Mouse (Mus musculus): ENCODE measurements around the gene Tank. TPM values are rescaled to one million over a fixed set of nuclear protein-coding genes. Genes with fewer than 3 reads are reported as not detected.

Tank gene
- polyA plus RNA-seq, 1 experiment from 2014 or later: 36.6 TPM

GRCm38 (mm10) chr2:61603461-61603860, 25.1 kb downstream of the Tank start:
- H3K4me1 ChIP-seq (ENCODE audit: control insufficient read depth, insufficient read depth, low read length): no peaks in the 10 kb centered on the region
- WGBS: 79% methylated on average over 3 of the region's 3 CpGs
- ATAC-seq (ENCODE audit: insufficient number of reproducible peaks, insufficient read depth, low FRiP score, low read depth): no peak

GRCm38 (mm10) chr2:61606942-61607341, 28.6 kb downstream of the Tank start:
- WGBS: 94% methylated on average over 1 of the region's 1 CpGs
- Histone ChIP-seq H3K4me3 (ENCODE audit: low read depth, low read length) (no peak overlapping the region), H3K27ac (ENCODE audit: low read length) (no peak overlapping the region), H3K9me3 (ENCODE audit: control insufficient read depth, low read depth, low read length) (no peaks in the 10 kb centered on the region), H3K27me3 (ENCODE audit: control insufficient read depth, insufficient read depth, low read length) (no peaks in the 10 kb centered on the region), H3K36me3 (ENCODE audit: control insufficient read depth, insufficient read depth, low read length) (no peaks in the 10 kb centered on the region), H3K4me1 (ENCODE audit: control insufficient read depth, insufficient read depth, low read length) (no peaks in the 10 kb centered on the region), H3K4me2 (replicated peaks; ENCODE audit: low read depth, low read length) (no peak overlapping the region), H3K9ac (replicated peaks; ENCODE audit: low read depth, low read length) (no peak overlapping the region)
- ATAC-seq (ENCODE audit: insufficient number of reproducible peaks, insufficient read depth, low FRiP score, low read depth): no peak

More at GRCm38 (mm10) chr2:61603461-61603860, 25.1 kb downstream of the Tank start:
- Histone ChIP-seq H3K27ac (ENCODE audit: low read length) (no peak overlapping the region), H3K9ac (replicated peaks; ENCODE audit: low read depth, low read length) (no peak overlapping the region), H3K4me2 (replicated peaks; ENCODE audit: low read depth, low read length) (no peak overlapping the region), H3K36me3 (ENCODE audit: control insufficient read depth, insufficient read depth, low read length) (no peaks in the 10 kb centered on the region), H3K27me3 (ENCODE audit: control insufficient read depth, insufficient read depth, low read length) (no peaks in the 10 kb centered on the region), H3K4me3 (ENCODE audit: low read depth, low read length) (no peak overlapping the region), H3K9me3 (ENCODE audit: control insufficient read depth, low read depth, low read length) (no peaks in the 10 kb centered on the region)

- Histone ChIP-seq H3K9ac (replicated peaks; ENCODE audit: low read depth, low read length) (no peak overlapping the region), H3K4me2 (replicated peaks; ENCODE audit: low read depth, low read length) (no peak overlapping the region), H3K27ac (ENCODE audit: low read length) (no peak overlapping the region)
Observed at GRCm38 (mm10) chr2:61623996-61624395, 45.6 kb downstream of the Tank start.

GRCm38 (mm10) chr2:61630864-61631555, 52.6 kb downstream of the Tank start:
- Histone ChIP-seq H3K27me3 (ENCODE audit: control insufficient read depth, insufficient read depth, low read length) (no peaks in the 10 kb centered on the region), H3K9me3 (ENCODE audit: control insufficient read depth, low read depth, low read length) (no peaks in the 10 kb centered on the region), H3K27ac (ENCODE audit: low read length) (no peak overlapping the region), H3K36me3 (ENCODE audit: control insufficient read depth, insufficient read depth, low read length) (peaks cover 7% of the 10 kb centered on the region), H3K4me2 (replicated peaks; ENCODE audit: low read depth, low read length) (no peak overlapping the region), H3K4me1 (ENCODE audit: control insufficient read depth, insufficient read depth, low read length) (no peaks in the 10 kb centered on the region), H3K4me3 (ENCODE audit: low read depth, low read length) (no peak overlapping the region), H3K9ac (replicated peaks; ENCODE audit: low read depth, low read length) (no peak overlapping the region)
- no peak for ATAC-seq (ENCODE audit: insufficient number of reproducible peaks, insufficient read depth, low FRiP score, low read depth)
- 85% methylated on average over 3 of the region's 3 CpGs for WGBS

More at GRCm38 (mm10) chr2:61623996-61624395, 45.6 kb downstream of the Tank start:
- Histone ChIP-seq H3K27me3 (ENCODE audit: control insufficient read depth, insufficient read depth, low read length) (no peaks in the 10 kb centered on the region), H3K36me3 (ENCODE audit: control insufficient read depth, insufficient read depth, low read length) (peaks cover 7% of the 10 kb centered on the region), H3K9me3 (ENCODE audit: control insufficient read depth, low read depth, low read length) (no peaks in the 10 kb centered on the region), H3K4me1 (ENCODE audit: control insufficient read depth, insufficient read depth, low read length) (no peaks in the 10 kb centered on the region), H3K4me3 (ENCODE audit: low read depth, low read length) (no peak overlapping the region)
- ATAC-seq (ENCODE audit: insufficient number of reproducible peaks, insufficient read depth, low FRiP score, low read depth): no peak

GRCm38 (mm10) chr2:61635099-61635498, 56.7 kb downstream of the Tank start:
- Histone ChIP-seq H3K4me2 (replicated peaks; ENCODE audit: low read depth, low read length) (no peak overlapping the region), H3K27ac (ENCODE audit: low read length) (no peak overlapping the region), H3K4me1 (ENCODE audit: control insufficient read depth, insufficient read depth, low read length) (no peaks in the 10 kb centered on the region), H3K9ac (replicated peaks; ENCODE audit: low read depth, low read length) (no peak overlapping the region), H3K27me3 (ENCODE audit: control insufficient read depth, insufficient read depth, low read length) (no peaks in the 10 kb centered on the region), H3K9me3 (ENCODE audit: control insufficient read depth, low read depth, low read length) (no peaks in the 10 kb centered on the region), H3K4me3 (ENCODE audit: low read depth, low read length) (no peak overlapping the region), H3K36me3 (ENCODE audit: control insufficient read depth, insufficient read depth, low read length) (no peaks in the 10 kb centered on the region)
- no peak for ATAC-seq (ENCODE audit: insufficient number of reproducible peaks, insufficient read depth, low FRiP score, low read depth)
- WGBS: 96% methylated on average over 1 of the region's 1 CpGs

GRCm38 (mm10) chr2:61638182-61638581, 59.8 kb downstream of the Tank start:
- no peak overlapping the region for H3K9ac ChIP-seq (replicated peaks; ENCODE audit: low read depth, low read length)
- H3K4me3 ChIP-seq (ENCODE audit: low read depth, low read length): no peak overlapping the region
- no peaks in the 10 kb centered on the region for H3K4me1 ChIP-seq (ENCODE audit: control insufficient read depth, insufficient read depth, low read length)
- H3K4me2 ChIP-seq (replicated peaks; ENCODE audit: low read depth, low read length): no peak overlapping the region
- 79% methylated on average over 6 of the region's 6 CpGs for whole genome bisulfite sequencing
- no peak overlapping the region for H3K27ac ChIP-seq (ENCODE audit: low read length)
- no peak for ATAC-seq (ENCODE audit: insufficient number of reproducible peaks, insufficient read depth, low FRiP score, low read depth)
- H3K27me3 ChIP-seq (ENCODE audit: control insufficient read depth, insufficient read depth, low read length): no peaks in the 10 kb centered on the region
- H3K36me3 ChIP-seq (ENCODE audit: control insufficient read depth, insufficient read depth, low read length): no peaks in the 10 kb centered on the region
- no peaks in the 10 kb centered on the region for H3K9me3 ChIP-seq (ENCODE audit: control insufficient read depth, low read depth, low read length)

GRCm38 (mm10) chr2:61642452-61643368, 64.3 kb downstream of the Tank start:
- no peak for ATAC-seq (ENCODE audit: insufficient number of reproducible peaks, insufficient read depth, low FRiP score, low read depth)
- H3K27me3 ChIP-seq (ENCODE audit: control insufficient read depth, insufficient read depth, low read length): no peaks in the 10 kb centered on the region
- H3K9ac ChIP-seq (replicated peaks; ENCODE audit: low read depth, low read length): no peak overlapping the region
- H3K27ac ChIP-seq (ENCODE audit: low read length): no peak overlapping the region
- H3K4me3 ChIP-seq (ENCODE audit: low read depth, low read length): no peak overlapping the region
- H3K36me3 ChIP-seq (ENCODE audit: control insufficient read depth, insufficient read depth, low read length): no peaks in the 10 kb centered on the region; the same call in 1 of the 2 replicates
- no peak overlapping the region for H3K4me2 ChIP-seq (replicated peaks; ENCODE audit: low read depth, low read length)
- WGBS: 57% methylated on average over 6 of the region's 6 CpGs
- H3K4me1 ChIP-seq (ENCODE audit: control insufficient read depth, insufficient read depth, low read length): no peaks in the 10 kb centered on the region
- no peaks in the 10 kb centered on the region for H3K9me3 ChIP-seq (ENCODE audit: control insufficient read depth, low read depth, low read length)

GRCm38 (mm10) chr2:61651206-61651605, 72.8 kb downstream of the Tank start:
- H3K4me2 ChIP-seq (replicated peaks; ENCODE audit: low read depth, low read length): no peak overlapping the region
- H3K9me3 ChIP-seq (ENCODE audit: control insufficient read depth, low read depth, low read length): no peaks in the 10 kb centered on the region
- no peak overlapping the region for H3K27ac ChIP-seq (ENCODE audit: low read length)
- WGBS: 90% methylated on average over 4 of the region's 4 CpGs
- peaks cover 4% of the 10 kb centered on the region; the same call in 1 of the 2 replicates for H3K36me3 ChIP-seq (ENCODE audit: control insufficient read depth, insufficient read depth, low read length)
- no peak overlapping the region for H3K9ac ChIP-seq (replicated peaks; ENCODE audit: low read depth, low read length)
- H3K4me3 ChIP-seq (ENCODE audit: low read depth, low read length): no peak overlapping the region
- 0 out of 2 replicates have a peak, but pooled peaks cover 4% of the 10 kb centered on the region for H3K4me1 ChIP-seq (ENCODE audit: control insufficient read depth, insufficient read depth, low read length)
- no peak for ATAC-seq (ENCODE audit: insufficient number of reproducible peaks, insufficient read depth, low FRiP score, low read depth)
- no peaks in the 10 kb centered on the region for H3K27me3 ChIP-seq (ENCODE audit: control insufficient read depth, insufficient read depth, low read length)
